Mouse (Mus musculus) hindbrain, embryonic 11.5 days (tissue): ENCODE results near the gene Pdzd3. TPM values are rescaled to one million over a fixed set of nuclear protein-coding genes. Genes with fewer than 3 reads are reported as not detected.

Experiments
- ATAC-seq: fragments of 200-750 bp; cut with Nextera tagmentation; 2 replicates; pipeline ENCODE4 v1.8.0; 2017; ENCODE audit warnings: mild to moderate bottlenecking, moderate TSS enrichment, moderate library complexity; ENCODE audit not compliant: low FRiP score
- DNase-seq: peaks from one replicate; pipeline ENCODE4 v3.0.0-alpha.2; 2015; ENCODE audit warnings: low spot score
- H3K27ac ChIP-seq: fragments of 300-500 bp; sonication (generic); 2 replicates; pipeline ENCODE4 v1.5.1; 2014; ENCODE audit warnings: mild to moderate bottlenecking, low read depth, low read length
- H3K27me3 ChIP-seq: fragments of 300-500 bp; sonication (generic); 2 replicates; pipeline ENCODE4 v1.6.1; 2014; ENCODE audit warnings: mild to moderate bottlenecking, low read length, moderate library complexity, mixed read lengths; ENCODE audit not compliant: control insufficient read depth, insufficient read depth
- H3K36me3 ChIP-seq: fragments of 300-500 bp; sonication (generic); 2 replicates; pipeline ENCODE4 v1.6.1; 2014; ENCODE audit warnings: mild to moderate bottlenecking, low read length, moderate library complexity, mixed read lengths; ENCODE audit not compliant: control insufficient read depth, insufficient read depth
- H3K4me1 ChIP-seq: fragments of 300-500 bp; sonication (generic); replicated peaks from 2 replicates; pipeline ENCODE4 v1.6.1; 2014; ENCODE audit warnings: low read length, mixed read lengths; ENCODE audit not compliant: control insufficient read depth, insufficient read depth
- H3K4me2 ChIP-seq: fragments of 300-500 bp; sonication (generic); replicated peaks from 2 replicates; pipeline ENCODE4 v1.6.1; 2014; ENCODE audit warnings: mild to moderate bottlenecking, low read depth, low read length
- H3K4me3 ChIP-seq: fragments of 300-500 bp; sonication (generic); 2 replicates; pipeline ENCODE4 v1.5.1; 2014; ENCODE audit warnings: low read depth, low read length
- H3K9ac ChIP-seq: fragments of 300-500 bp; sonication (generic); 2 replicates; pipeline ENCODE4 v1.6.1; 2014; ENCODE audit warnings: low read depth, low read length
- H3K9me3 ChIP-seq: fragments of 300-500 bp; sonication (generic); 2 replicates; pipeline ENCODE4 v1.6.1; 2016; ENCODE audit warnings: low read length; ENCODE audit not compliant: control insufficient read depth
- WGBS: fragments of 180-500 bp; shearing (Covaris S2); extraction: QIAGEN DNeasy Blood & Tissue Kit; methylation state at CpG from one replicate; pipeline ENCODE4 v1.1.7; 2014; 5-methylcytosine and 5-hydroxymethylcytosine counted together
- polyA plus RNA-seq: library from polyadenylated mRNA; unstranded; fragments of >200 nt; fragmentation: Nextera tagmentation; extraction: Ambion mirVana; gene quantifications from 2 replicates; pipeline ENCODE4 v1.2.1, GENCODE M21; 2014

The Pdzd3 gene
- polyA plus RNA-seq, 1 experiment from 2014 or later: not detected

- Histone ChIP-seq H3K36me3 (no peaks in the 10 kb centered on the region), H3K9me3 (no peaks in the 10 kb centered on the region), H3K9ac (no peak overlapping the region), H3K4me3 (no peak overlapping the region), H3K27ac (no peak overlapping the region), H3K4me1 (no peaks in the 10 kb centered on the region), H3K4me2 (no peak overlapping the region), H3K27me3 (no peaks in the 10 kb centered on the region)
- ATAC-seq: no peak
- 92% methylated on average over 2 of the region's 2 CpGs for WGBS
- no peak for DNase-seq
Measured at GRCm38 (mm10) chr9:44207840-44208239, 43.4 kb downstream of the Pdzd3 start.

GRCm38 (mm10) chr9:44200458-44200857 lies 50.8 kb downstream of the Pdzd3 start:
- Histone ChIP-seq H3K4me3 (no peak overlapping the region), H3K36me3 (no peaks in the 10 kb centered on the region), H3K4me1 (no peaks in the 10 kb centered on the region), H3K9me3 (no peaks in the 10 kb centered on the region), H3K27ac (no peak overlapping the region), H3K27me3 (no peaks in the 10 kb centered on the region), H3K4me2 (no peak overlapping the region), H3K9ac (no peak overlapping the region)
- no peak for DNase-seq
- WGBS: 83% methylated on average over 3 of the region's 3 CpGs
- ATAC-seq: no peak

DNA sequence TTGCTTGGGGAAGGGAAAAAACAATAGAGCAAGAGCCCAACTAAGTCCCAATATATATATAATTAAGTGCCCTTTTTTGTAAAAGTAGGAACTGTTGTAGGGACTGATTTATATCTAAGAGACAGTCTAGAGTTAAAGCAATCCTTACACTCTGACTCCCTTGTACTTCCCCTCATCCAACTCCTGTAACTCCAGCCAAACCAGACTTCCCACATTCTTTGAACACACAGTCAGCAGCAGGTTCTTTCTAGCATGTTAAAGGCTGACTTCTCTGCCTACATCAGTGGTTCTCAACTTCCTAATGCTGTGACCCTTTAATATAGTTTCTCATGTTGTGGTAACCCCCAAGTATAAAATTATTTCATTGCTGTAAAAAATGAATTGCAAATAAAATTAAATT lies 51.7 kb downstream of the Pdzd3 start:
- Histone ChIP-seq H3K9ac (no peak overlapping the region), H3K4me1 (no peaks in the 10 kb centered on the region), H3K4me3 (no peak overlapping the region), H3K27ac (no peak overlapping the region), H3K27me3 (no peaks in the 10 kb centered on the region), H3K36me3 (no peaks in the 10 kb centered on the region), H3K9me3 (no peaks in the 10 kb centered on the region), H3K4me2 (no peak overlapping the region)
- ATAC-seq (no peak), DNase-seq (no peak)

GRCm38 (mm10) chr9:44199166-44199565 lies 52.1 kb downstream of the Pdzd3 start:
- Histone ChIP-seq H3K4me1 (no peaks in the 10 kb centered on the region), H3K36me3 (no peaks in the 10 kb centered on the region), H3K9ac (no peak overlapping the region), H3K9me3 (no peaks in the 10 kb centered on the region), H3K27ac (no peak overlapping the region), H3K4me2 (no peak overlapping the region), H3K4me3 (no peak overlapping the region), H3K27me3 (no peaks in the 10 kb centered on the region)
- 92% methylated on average over 3 of the region's 3 CpGs for WGBS
- DNase-seq (no peak), ATAC-seq (no peak)

Other genes starting within 250 kb of the Pdzd3 start
- 0.31 and 0.35 TPM in 2 replicates for gene Thy1, start 208.1 kb downstream of the Pdzd3 start, polyA plus RNA-seq
- gene Usp2, start 184.4 kb downstream of the Pdzd3 start, polyA plus RNA-seq: 11.4 and 13.9 TPM in 2 replicates
- gene Mfrp, start 149.7 kb downstream of the Pdzd3 start, polyA plus RNA-seq: 0.10 and 0.23 TPM in 2 replicates
- 0.82 and 1.2 TPM in 2 replicates for gene C1qtnf5, start 144.2 kb downstream of the Pdzd3 start, polyA plus RNA-seq
- 0.29 and 0.38 TPM in 2 replicates for gene Gm49380, start 138.0 kb downstream of the Pdzd3 start, polyA plus RNA-seq
- 43.7 and 51.8 TPM in 2 replicates for gene Rnf26, start 138.0 kb downstream of the Pdzd3 start, polyA plus RNA-seq
- gene Mcam, start 117.0 kb downstream of the Pdzd3 start, polyA plus RNA-seq: 13.0 and 14.3 TPM in 2 replicates
- gene Cbl, start 17.4 kb downstream of the Pdzd3 start, polyA plus RNA-seq: 22.7 and 24.7 TPM in 2 replicates
- not detected in 2 replicates for gene Ccdc153, start 10.8 kb downstream of the Pdzd3 start, polyA plus RNA-seq
- gene Nlrx1, start 17.1 kb upstream of the Pdzd3 start, polyA plus RNA-seq: 1.9 and 2.9 TPM in 2 replicates
- gene Abcg4, start 37.1 kb upstream of the Pdzd3 start, polyA plus RNA-seq: 2.9 and 5.7 TPM in 2 replicates
- gene Hinfp, start 54.2 kb upstream of the Pdzd3 start, polyA plus RNA-seq: 23.1 and 23.2 TPM in 2 replicates
- 10.1 and 11.4 TPM in 2 replicates for gene C2cd2l, start 68.8 kb upstream of the Pdzd3 start, polyA plus RNA-seq
- 47.7 and 51.6 TPM in 2 replicates for gene Dpagt1, start 74.5 kb upstream of the Pdzd3 start, polyA plus RNA-seq
- 340 and 346 TPM in 2 replicates for gene H2afx, start 83.2 kb upstream of the Pdzd3 start, polyA plus RNA-seq
- 134 and 151 TPM in 2 replicates for gene Hmbs, start 92.8 kb upstream of the Pdzd3 start, polyA plus RNA-seq
- gene Vps11, start 110.2 kb upstream of the Pdzd3 start, polyA plus RNA-seq: 23.4 and 31.5 TPM in 2 replicates
- gene Hyou1, start 128.0 kb upstream of the Pdzd3 start, polyA plus RNA-seq: 29.7 and 31.8 TPM in 2 replicates
- 27.9 and 31.5 TPM in 2 replicates for gene Slc37a4, start 145.4 kb upstream of the Pdzd3 start, polyA plus RNA-seq
- 1,535 and 1,670 TPM in 2 replicates for gene Rps25, start 155.7 kb upstream of the Pdzd3 start, polyA plus RNA-seq
- 255 and 264 TPM in 2 replicates for gene Trappc4, start 156.1 kb upstream of the Pdzd3 start, polyA plus RNA-seq
- 21.7 and 22.0 TPM in 2 replicates for gene Ccdc84, start 167.1 kb upstream of the Pdzd3 start, polyA plus RNA-seq
- gene Foxr1, start 189.7 kb upstream of the Pdzd3 start, polyA plus RNA-seq: not detected in 2 replicates
- 0.83 TPM in 1 of 2 replicates, not detected in the other for gene Upk2, start 203.5 kb upstream of the Pdzd3 start, polyA plus RNA-seq
- gene Bcl9l, start 231.4 kb upstream of the Pdzd3 start, polyA plus RNA-seq: 8.6 and 10.1 TPM in 2 replicates